Mouse (Mus musculus): ENCODE results near the gene Rbm34. TPM values are rescaled to one million over a fixed set of nuclear protein-coding genes. Genes with fewer than 3 reads are reported as not detected.
"Not testable (repeated sequence)": the region's sequence is repeated elsewhere in the genome, so short reads cannot be mapped to it uniquely, and the experiment has no call there.

Gene Rbm34
- polyA plus RNA-seq, 1 experiment, result 5.5 TPM

- no peak overlapping the region for H3K4me3 ChIP-seq (ENCODE audit: insufficient read depth, low read depth, low read length)
- DNase-seq, result no peak
- no peak for TF ChIP-seq POLR2A (IDR thresholded peaks at IDR 0.05; ENCODE audit: low read depth, low read length)
- no peak for TF ChIP-seq CTCF (conservative IDR thresholded peaks at IDR 0.05; ENCODE audit: insufficient read depth, insufficient read length, low read depth, low read length)
- 42% methylated on average over 5 of the region's 5 CpGs for WGBS
- no peaks in the 10 kb centered on the region; the same call in 1 of the 2 replicates for H3K4me1 ChIP-seq (ENCODE audit: control insufficient read depth, insufficient read depth, low read length)
- no peaks in the 10 kb centered on the region for H3K36me3 ChIP-seq (ENCODE audit: control insufficient read depth, insufficient read depth, low read length)
- H3K27me3 ChIP-seq (replicated peaks; ENCODE audit: control insufficient read depth, insufficient read depth, low read length), result no peaks in the 10 kb centered on the region
- H3K27ac ChIP-seq (ENCODE audit: insufficient read depth, low read depth, low read length), result no peak overlapping the region
These were observed 9.2 kb upstream of the Rbm34 start for GRCm38 (mm10) chr8:126980046-126980445.

GRCm38 (mm10) chr8:126979091-126979920 lies 8.4 kb upstream of the Rbm34 start:
- H3K27me3 ChIP-seq (replicated peaks; ENCODE audit: control insufficient read depth, insufficient read depth, low read length), result no peaks in the 10 kb centered on the region
- peak overlapping the region; percentile 2; the same call in 1 of the 2 replicates for H3K4me3 ChIP-seq (ENCODE audit: insufficient read depth, low read depth, low read length)
- no peaks in the 10 kb centered on the region for H3K36me3 ChIP-seq (ENCODE audit: control insufficient read depth, insufficient read depth, low read length)
- no peak for DNase-seq
- TF ChIP-seq CTCF (conservative IDR thresholded peaks at IDR 0.05; ENCODE audit: insufficient read depth, insufficient read length, low read depth, low read length) (no peak), POLR2A (IDR thresholded peaks at IDR 0.05; ENCODE audit: low read depth, low read length) (no peak)
- H3K4me1 ChIP-seq (ENCODE audit: control insufficient read depth, insufficient read depth, low read length), result peaks cover 2% of the 10 kb centered on the region; the same call in 1 of the 2 replicates
- H3K27ac ChIP-seq (ENCODE audit: insufficient read depth, low read depth, low read length), result no peak overlapping the region
- 19% methylated on average over 27 of the region's 27 CpGs for WGBS

GRCm38 (mm10) chr8:126978535-126978934 lies 7.7 kb upstream of the Rbm34 start:
- not testable (repeated sequence) for H3K4me1 ChIP-seq (ENCODE audit: control insufficient read depth, insufficient read depth, low read length); DNase-seq; H3K27ac ChIP-seq (ENCODE audit: insufficient read depth, low read depth, low read length); H3K4me3 ChIP-seq (ENCODE audit: insufficient read depth, low read depth, low read length); H3K36me3 ChIP-seq (ENCODE audit: control insufficient read depth, insufficient read depth, low read length); H3K27me3 ChIP-seq (replicated peaks; ENCODE audit: control insufficient read depth, insufficient read depth, low read length)
- 44% methylated on average over 2 of the region's 3 CpGs for WGBS

GRCm38 (mm10) chr8:126978028-126978427 lies 7.2 kb upstream of the Rbm34 start:
- Histone ChIP-seq H3K27ac (ENCODE audit: insufficient read depth, low read depth, low read length) (no peak overlapping the region), H3K27me3 (replicated peaks; ENCODE audit: control insufficient read depth, insufficient read depth, low read length) (no peaks in the 10 kb centered on the region), H3K4me1 (ENCODE audit: control insufficient read depth, insufficient read depth, low read length) (peaks cover 5% of the 10 kb centered on the region; the same call in 1 of the 2 replicates), H3K4me3 (ENCODE audit: insufficient read depth, low read depth, low read length) (no peak overlapping the region), H3K36me3 (ENCODE audit: control insufficient read depth, insufficient read depth, low read length) (no peaks in the 10 kb centered on the region)
- TF ChIP-seq POLR2A (IDR thresholded peaks at IDR 0.05; ENCODE audit: low read depth, low read length) (no peak), CTCF (conservative IDR thresholded peaks at IDR 0.05; ENCODE audit: insufficient read depth, insufficient read length, low read depth, low read length) (no peak)
- DNase-seq, result no peak
- WGBS, result 87% methylated on average over 10 of the region's 10 CpGs

GRCm38 (mm10) chr8:126976608-126977348 lies 5.9 kb upstream of the Rbm34 start:
- TF ChIP-seq POLR2A (IDR thresholded peaks at IDR 0.05; ENCODE audit: low read depth, low read length) (no peak), CTCF (conservative IDR thresholded peaks at IDR 0.05; ENCODE audit: insufficient read depth, insufficient read length, low read depth, low read length) (no peak)
- Histone ChIP-seq H3K27me3 (replicated peaks; ENCODE audit: control insufficient read depth, insufficient read depth, low read length) (no peaks in the 10 kb centered on the region), H3K27ac (ENCODE audit: insufficient read depth, low read depth, low read length) (no peak overlapping the region), H3K36me3 (ENCODE audit: control insufficient read depth, insufficient read depth, low read length) (no peaks in the 10 kb centered on the region), H3K4me3 (ENCODE audit: insufficient read depth, low read depth, low read length) (no peak overlapping the region), H3K4me1 (ENCODE audit: control insufficient read depth, insufficient read depth, low read length) (peaks cover 5% of the 10 kb centered on the region; the same call in 1 of the 2 replicates)
- 83% methylated on average over 8 of the region's 8 CpGs for WGBS
- no peak for DNase-seq

DNA sequence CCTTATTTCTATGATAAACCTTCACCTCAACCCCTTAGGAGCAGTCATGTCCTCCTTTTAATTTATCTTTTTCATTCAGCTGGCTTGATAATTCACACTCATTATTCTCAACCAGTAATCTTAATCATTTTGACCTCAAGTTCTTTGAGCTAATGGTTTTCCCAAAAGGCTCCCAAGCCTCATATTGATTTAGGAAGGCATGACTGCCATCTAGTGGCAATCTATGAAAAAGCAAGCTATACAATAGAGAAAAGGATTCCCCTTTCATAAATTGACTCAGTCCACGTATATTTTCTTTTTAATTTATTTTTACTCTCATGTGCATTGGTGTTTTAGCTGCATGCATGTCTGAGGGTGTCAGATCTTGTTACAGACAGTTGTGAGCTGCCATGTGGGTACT lies 4.8 kb upstream of the Rbm34 start:
- DNase-seq, result peak; percentile 73
- H3K36me3 ChIP-seq (ENCODE audit: control insufficient read depth, insufficient read depth, low read length), result no peaks in the 10 kb centered on the region
- no peak overlapping the region for H3K4me3 ChIP-seq (ENCODE audit: insufficient read depth, low read depth, low read length)
- peaks cover 5% of the 10 kb centered on the region; the same call in 1 of the 2 replicates for H3K4me1 ChIP-seq (ENCODE audit: control insufficient read depth, insufficient read depth, low read length)
- 0 out of 2 replicates have a peak, but pooled peaks have one; percentile 25 for TF ChIP-seq CTCF (conservative IDR thresholded peaks at IDR 0.05; ENCODE audit: insufficient read depth, insufficient read length, low read depth, low read length)
- TF ChIP-seq POLR2A (IDR thresholded peaks at IDR 0.05; ENCODE audit: low read depth, low read length), result no peak
- peak overlapping the region; percentile 24 for H3K27ac ChIP-seq (ENCODE audit: insufficient read depth, low read depth, low read length)
- WGBS, result 4% methylated on average over 1 of the region's 1 CpGs
- no peaks in the 10 kb centered on the region for H3K27me3 ChIP-seq (replicated peaks; ENCODE audit: control insufficient read depth, insufficient read depth, low read length)

GRCm38 (mm10) chr8:126974511-126974910 lies 3.6 kb upstream of the Rbm34 start:
- peak overlapping the region; percentile 86 for H3K27ac ChIP-seq (ENCODE audit: insufficient read depth, low read depth, low read length)
- 49% methylated on average over 4 of the region's 4 CpGs for WGBS
- peaks cover 5% of the 10 kb centered on the region; the same call in 1 of the 2 replicates for H3K4me1 ChIP-seq (ENCODE audit: control insufficient read depth, insufficient read depth, low read length)

More at GRCm38 (mm10) chr8:126974511-126974910, 3.6 kb upstream of the Rbm34 start:
- H3K27me3 ChIP-seq (replicated peaks; ENCODE audit: control insufficient read depth, insufficient read depth, low read length), result no peaks in the 10 kb centered on the region
- no peaks in the 10 kb centered on the region for H3K36me3 ChIP-seq (ENCODE audit: control insufficient read depth, insufficient read depth, low read length)
- TF ChIP-seq CTCF (conservative IDR thresholded peaks at IDR 0.05; ENCODE audit: insufficient read depth, insufficient read length, low read depth, low read length), result no peak
- no peak for TF ChIP-seq POLR2A (IDR thresholded peaks at IDR 0.05; ENCODE audit: low read depth, low read length)
- peak; percentile 79 for DNase-seq
- H3K4me3 ChIP-seq (ENCODE audit: insufficient read depth, low read depth, low read length), result no peak overlapping the region
